Mouse (Mus musculus) olfactory bulb, adult 2 months (tissue): Measurements from ENCODE around the gene Selenom.

Experiments used
- CTCF ChIP-seq: fragments of 200-500 bp; IDR thresholded peaks from 2 replicates; pipeline ENCODE4 v1.5.1; 2012; ENCODE audit warnings: low read depth, mild to moderate bottlenecking, low read length, moderate library complexity; ENCODE audit not compliant: insufficient read depth
- POLR2A ChIP-seq: fragments of 200-500 bp; IDR thresholded peaks from 2 replicates; pipeline ENCODE4 v1.6.1; 2012; ENCODE audit warnings: mild to moderate bottlenecking, low read depth, low read length, moderate library complexity; ENCODE audit not compliant: insufficient read depth

DNA sequence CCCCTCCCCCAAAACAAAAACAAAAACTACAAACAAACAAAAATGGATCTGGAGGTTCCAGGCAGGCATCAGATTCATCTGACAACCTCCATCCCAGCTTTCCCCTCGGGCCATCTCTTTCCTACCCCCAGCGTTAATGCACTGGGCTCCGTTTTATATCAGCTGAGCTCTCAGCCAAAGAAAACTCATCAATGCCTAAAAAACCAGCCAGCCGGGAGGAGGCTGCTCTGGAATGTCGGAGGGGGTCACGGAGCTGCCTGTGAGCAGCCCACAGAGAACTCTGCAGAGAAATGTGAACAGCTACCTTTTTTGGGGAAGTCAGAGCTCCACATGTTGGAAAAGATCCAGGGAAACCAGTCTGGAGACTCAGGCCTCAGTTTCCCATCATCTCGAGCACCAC, 50.0 kb downstream of the Selenom start:
- no peak for TF ChIP-seq CTCF
- no peak for TF ChIP-seq POLR2A
